Mouse (Mus musculus): ENCODE data around the gene Alyref2. TPM values are rescaled to one million over a fixed set of nuclear protein-coding genes. Genes with fewer than 3 reads are reported as not detected.
A peak's percentile ranks its signal among the peaks of the same experiment; 100 is the strongest.

Gene Alyref2
- polyA plus RNA-seq (2015; fragmentation: Nextera tagmentation; extraction: Ambion mirVana): 11.8 and 13.6 TPM in 2 replicates

DNA sequence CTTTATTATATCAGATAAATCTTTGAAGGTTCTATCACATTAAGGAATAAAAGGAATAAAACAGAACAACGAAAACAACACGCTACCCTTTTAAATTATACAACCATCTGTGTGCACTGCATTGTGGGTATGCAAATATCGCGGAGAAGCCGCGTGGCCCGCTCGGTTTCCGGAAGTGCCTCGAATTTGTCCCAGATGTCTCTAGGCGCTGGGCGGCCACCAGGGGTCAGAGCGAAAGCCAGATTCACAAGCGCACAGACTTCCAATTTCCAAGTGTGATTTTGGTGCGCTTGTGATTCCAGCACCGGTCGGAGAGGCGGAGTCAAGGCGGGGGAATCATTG is at the start of gene Alyref2:
Gene Alyref2 (plus strand): TSS at position 229 of the 342 bp plus-strand sequence.
- Histone ChIP-seq H3K36me3 (ENCODE audit: control insufficient read depth, insufficient read depth, low read length) (no peaks in the 10 kb centered on the region), H3K9me3 (ENCODE audit: control insufficient read depth, low read length) (no peaks in the 10 kb centered on the region), H3K4me2 (ENCODE audit: low read depth, low read length) (peak within 1 kb of the TSS; percentile 85), H3K27ac (ENCODE audit: low read length) (peak within 1 kb of the TSS; percentile 96), H3K27me3 (ENCODE audit: control insufficient read depth, insufficient read depth, low read depth, low read length) (no peaks in the 10 kb centered on the region), H3K4me1 (replicated peaks; ENCODE audit: control insufficient read depth, insufficient read depth, low read length) (peaks cover 5% of the 10 kb centered on the region; the same call in 1 of the 2 replicates), H3K4me3 (ENCODE audit: low read length) (peak within 1 kb of the TSS; percentile 77), H3K9ac (ENCODE audit: low read length) (peak within 1 kb of the TSS; percentile 86)
- peak; percentile 91 for ATAC-seq (ENCODE audit: low read depth)
- under 1% methylated on average over 19 of the region's 19 CpGs for WGBS

GRCm38 (mm10) chr1:171454926-171455325 is 48.4 kb upstream of the Alyref2 start:
- Histone ChIP-seq H3K4me2 (ENCODE audit: low read depth, low read length) (no peak overlapping the region), H3K4me3 (ENCODE audit: low read length) (no peak overlapping the region), H3K4me1 (replicated peaks; ENCODE audit: control insufficient read depth, insufficient read depth, low read length) (no peaks in the 10 kb centered on the region), H3K9me3 (ENCODE audit: control insufficient read depth, low read length) (no peaks in the 10 kb centered on the region), H3K27ac (ENCODE audit: low read length) (no peak overlapping the region), H3K9ac (ENCODE audit: low read length) (no peak overlapping the region), H3K27me3 (ENCODE audit: control insufficient read depth, insufficient read depth, low read depth, low read length) (no peaks in the 10 kb centered on the region), H3K36me3 (ENCODE audit: control insufficient read depth, insufficient read depth, low read length) (no peaks in the 10 kb centered on the region)
- ATAC-seq (ENCODE audit: low read depth): no peak
- WGBS: 73% methylated on average over 6 of the region's 6 CpGs

DNA sequence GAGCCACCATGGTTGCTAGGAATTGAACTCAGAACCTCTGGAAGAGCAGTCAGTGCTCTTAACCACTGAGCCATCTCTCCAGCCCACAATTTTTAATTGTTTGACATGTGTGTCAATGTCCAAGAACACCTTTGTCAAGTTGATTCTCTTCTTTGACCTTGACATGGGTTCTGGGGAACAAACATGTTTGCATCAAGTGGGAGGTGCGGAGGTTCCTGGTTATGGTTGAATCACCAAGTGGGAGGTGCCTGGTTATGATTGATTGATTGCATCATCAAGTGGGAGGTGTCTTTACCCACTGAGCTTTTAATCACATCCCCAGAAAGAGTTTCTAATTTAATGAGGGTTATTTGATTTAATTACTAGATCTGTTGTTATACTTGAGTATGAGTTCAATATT is 45.7 kb upstream of the Alyref2 start:
- Histone ChIP-seq H3K36me3 (ENCODE audit: control insufficient read depth, insufficient read depth, low read length) (peaks cover 14% of the 10 kb centered on the region), H3K4me1 (replicated peaks; ENCODE audit: control insufficient read depth, insufficient read depth, low read length) (no peaks in the 10 kb centered on the region), H3K4me3 (ENCODE audit: low read length) (no peak overlapping the region), H3K27me3 (ENCODE audit: control insufficient read depth, insufficient read depth, low read depth, low read length) (no peaks in the 10 kb centered on the region), H3K4me2 (ENCODE audit: low read depth, low read length) (no peak overlapping the region), H3K27ac (ENCODE audit: low read length) (no peak overlapping the region), H3K9ac (ENCODE audit: low read length) (no peak overlapping the region), H3K9me3 (ENCODE audit: control insufficient read depth, low read length) (no peaks in the 10 kb centered on the region)
- 100% methylated on average over 1 of the region's 1 CpGs for WGBS
- ATAC-seq (ENCODE audit: low read depth): no peak

DNA sequence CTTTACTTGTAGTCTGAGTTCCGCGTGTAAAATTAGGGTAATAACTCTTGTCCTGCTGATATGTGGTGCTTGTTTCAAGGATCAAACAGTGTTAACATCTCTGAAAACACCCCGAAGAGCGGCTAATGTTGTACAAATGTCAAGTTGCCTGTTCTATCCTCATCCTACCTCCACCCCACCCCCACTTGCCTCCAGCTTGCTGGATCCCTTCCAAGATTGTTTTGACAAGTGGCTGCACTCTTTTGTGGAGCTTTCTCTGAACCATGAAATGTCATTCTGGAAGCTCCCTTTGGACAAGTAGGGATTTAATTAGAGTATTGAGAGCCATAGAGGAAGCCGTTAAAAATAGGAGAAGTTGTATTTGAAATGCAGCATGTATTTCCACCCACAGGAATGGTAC is 43.5 kb upstream of the Alyref2 start:
- peaks cover 25% of the 10 kb centered on the region for H3K36me3 ChIP-seq (ENCODE audit: control insufficient read depth, insufficient read depth, low read length)
- ATAC-seq (ENCODE audit: low read depth): no peak
- no peak overlapping the region for H3K4me2 ChIP-seq (ENCODE audit: low read depth, low read length)
- no peaks in the 10 kb centered on the region for H3K9me3 ChIP-seq (ENCODE audit: control insufficient read depth, low read length)
- H3K4me1 ChIP-seq (replicated peaks; ENCODE audit: control insufficient read depth, insufficient read depth, low read length): no peaks in the 10 kb centered on the region; the same call in 1 of the 2 replicates
- no peak overlapping the region for H3K4me3 ChIP-seq (ENCODE audit: low read length)
- H3K27ac ChIP-seq (ENCODE audit: low read length): no peak overlapping the region
- WGBS: 43% methylated on average over 5 of the region's 5 CpGs
- H3K9ac ChIP-seq (ENCODE audit: low read length): no peak overlapping the region
- no peaks in the 10 kb centered on the region for H3K27me3 ChIP-seq (ENCODE audit: control insufficient read depth, insufficient read depth, low read depth, low read length)

DNA sequence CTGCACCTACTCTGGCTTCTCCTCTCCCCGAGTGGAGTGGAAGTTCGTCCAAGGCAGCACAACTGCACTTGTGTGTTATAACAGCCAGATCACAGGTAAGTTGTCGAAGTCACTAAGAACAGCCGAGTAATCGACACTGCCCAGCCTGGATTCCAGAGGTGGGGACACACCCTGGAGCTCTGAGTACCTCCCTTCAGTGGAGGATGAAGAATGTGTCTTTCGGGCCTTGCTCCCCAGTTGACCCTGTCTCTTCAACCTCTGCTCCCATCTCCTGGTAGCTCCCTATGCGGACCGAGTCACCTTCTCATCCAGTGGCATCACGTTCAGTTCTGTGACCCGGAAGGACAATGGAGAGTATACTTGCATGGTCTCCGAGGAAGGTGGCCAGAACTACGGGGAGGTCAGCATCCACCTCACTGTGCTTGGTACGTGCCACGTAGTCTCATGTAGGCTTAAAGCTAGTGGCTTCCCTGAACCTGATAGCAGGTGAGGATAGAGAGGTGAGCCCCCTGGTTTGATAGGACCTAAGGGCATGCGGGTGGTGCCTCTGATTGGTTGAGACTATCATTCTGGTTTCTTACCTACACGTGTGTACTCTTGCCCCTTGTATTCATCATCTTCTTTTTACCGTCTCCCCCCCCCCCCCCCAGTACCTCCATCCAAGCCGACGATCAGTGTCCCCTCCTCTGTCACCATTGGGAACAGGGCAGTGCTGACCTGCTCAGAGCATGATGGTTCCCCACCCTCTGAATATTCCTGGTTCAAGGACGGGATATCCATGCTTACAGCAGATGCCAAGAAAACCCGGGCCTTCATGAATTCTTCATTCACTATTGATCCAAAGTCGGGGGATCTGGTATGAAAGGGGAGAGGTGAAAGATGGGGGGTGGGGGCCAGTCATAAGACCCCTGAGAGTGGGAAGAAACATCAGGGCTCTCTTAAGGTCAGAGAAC is 42.5 kb upstream of the Alyref2 start:
- Histone ChIP-seq H3K27me3 (ENCODE audit: control insufficient read depth, insufficient read depth, low read depth, low read length) (no peaks in the 10 kb centered on the region), H3K36me3 (ENCODE audit: control insufficient read depth, insufficient read depth, low read length) (peaks cover 25% of the 10 kb centered on the region), H3K27ac (ENCODE audit: low read length) (no peak overlapping the region), H3K9me3 (ENCODE audit: control insufficient read depth, low read length) (no peaks in the 10 kb centered on the region), H3K4me3 (ENCODE audit: low read length) (no peak overlapping the region), H3K9ac (ENCODE audit: low read length) (no peak overlapping the region), H3K4me2 (ENCODE audit: low read depth, low read length) (no peak overlapping the region), H3K4me1 (replicated peaks; ENCODE audit: control insufficient read depth, insufficient read depth, low read length) (no peaks in the 10 kb centered on the region; the same call in 1 of the 2 replicates)
- 91% methylated on average over 22 of the region's 22 CpGs for WGBS
- no peak for ATAC-seq (ENCODE audit: low read depth)

DNA sequence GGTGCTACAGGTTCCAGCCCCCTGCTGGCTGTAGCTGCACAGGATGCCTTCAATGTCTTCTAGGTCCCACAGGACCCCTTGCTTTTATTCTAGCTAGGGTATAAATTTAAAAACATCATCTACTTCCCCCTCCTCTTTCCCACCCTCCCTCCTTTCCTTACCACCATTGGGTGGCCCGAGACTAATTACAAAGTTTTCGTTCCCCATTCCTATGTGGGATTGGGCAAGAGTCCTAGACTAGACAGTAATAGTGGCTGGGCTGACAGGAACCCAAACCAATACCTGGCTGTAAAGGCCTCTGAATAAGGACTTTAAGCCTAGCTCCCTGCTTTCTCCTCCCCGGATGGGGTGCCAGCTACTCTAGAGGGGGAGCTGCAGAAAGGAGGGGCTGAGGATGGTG is 40.1 kb upstream of the Alyref2 start:
- H3K4me2 ChIP-seq (ENCODE audit: low read depth, low read length): no peak overlapping the region
- H3K4me1 ChIP-seq (replicated peaks; ENCODE audit: control insufficient read depth, insufficient read depth, low read length): no peaks in the 10 kb centered on the region; the same call in 1 of the 2 replicates
- H3K4me3 ChIP-seq (ENCODE audit: low read length): no peak overlapping the region
- H3K27ac ChIP-seq (ENCODE audit: low read length): no peak overlapping the region
- peak; percentile 16; the same call in 1 of the 2 replicates for ATAC-seq (ENCODE audit: low read depth)
- no peaks in the 10 kb centered on the region for H3K9me3 ChIP-seq (ENCODE audit: control insufficient read depth, low read length)
- peaks cover 25% of the 10 kb centered on the region for H3K36me3 ChIP-seq (ENCODE audit: control insufficient read depth, insufficient read depth, low read length)
- H3K9ac ChIP-seq (ENCODE audit: low read length): no peak overlapping the region
- H3K27me3 ChIP-seq (ENCODE audit: control insufficient read depth, insufficient read depth, low read depth, low read length): no peaks in the 10 kb centered on the region
- 82% methylated on average over 3 of the region's 3 CpGs for WGBS

DNA sequence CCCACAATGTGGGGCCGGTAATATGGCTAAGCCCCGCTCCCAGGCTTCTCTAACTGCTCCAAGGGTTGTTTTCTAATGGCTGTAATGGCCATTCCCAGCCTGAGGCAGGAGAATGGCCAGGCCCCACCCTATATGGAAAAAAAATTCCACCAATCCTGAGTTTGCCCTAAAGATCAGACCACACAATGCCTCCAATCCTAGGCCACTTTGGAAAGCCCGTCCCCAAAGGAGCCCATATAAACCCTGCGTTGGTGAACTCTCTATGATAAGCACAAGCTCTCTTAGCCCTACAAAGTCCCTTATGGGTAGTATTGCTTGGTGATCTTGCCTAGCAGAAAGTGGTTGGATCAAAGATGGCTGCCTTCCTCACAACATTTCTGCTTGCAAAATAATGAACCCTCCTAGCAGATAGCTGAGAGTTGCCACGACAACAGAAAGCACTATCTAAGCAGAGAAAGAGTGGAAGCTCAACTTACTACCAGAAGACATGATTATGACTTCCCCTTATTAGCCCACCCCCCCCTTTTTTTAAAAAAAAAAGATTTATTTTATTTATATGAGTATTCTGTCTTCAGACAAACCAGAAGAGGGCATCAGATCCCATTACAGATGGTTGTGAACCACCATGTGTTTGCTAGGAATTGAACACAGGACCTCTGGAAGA is 37.4 kb upstream of the Alyref2 start:
- H3K4me1 ChIP-seq (replicated peaks; ENCODE audit: control insufficient read depth, insufficient read depth, low read length): peaks cover 7% of the 10 kb centered on the region; the same call in 1 of the 2 replicates
- no peaks in the 10 kb centered on the region for H3K9me3 ChIP-seq (ENCODE audit: control insufficient read depth, low read length)
- 87% methylated on average over 5 of the region's 5 CpGs for WGBS
- peaks cover 20% of the 10 kb centered on the region for H3K36me3 ChIP-seq (ENCODE audit: control insufficient read depth, insufficient read depth, low read length)
- H3K9ac ChIP-seq (ENCODE audit: low read length): no peak overlapping the region
- no peak overlapping the region for H3K4me2 ChIP-seq (ENCODE audit: low read depth, low read length)
- no peak overlapping the region for H3K4me3 ChIP-seq (ENCODE audit: low read length)
- H3K27me3 ChIP-seq (ENCODE audit: control insufficient read depth, insufficient read depth, low read depth, low read length): no peaks in the 10 kb centered on the region
- ATAC-seq (ENCODE audit: low read depth): no peak
- H3K27ac ChIP-seq (ENCODE audit: low read length): no peak overlapping the region

- Histone ChIP-seq H3K36me3 (ENCODE audit: control insufficient read depth, insufficient read depth, low read length) (peaks cover 17% of the 10 kb centered on the region), H3K27me3 (ENCODE audit: control insufficient read depth, insufficient read depth, low read depth, low read length) (no peaks in the 10 kb centered on the region), H3K9me3 (ENCODE audit: control insufficient read depth, low read length) (no peaks in the 10 kb centered on the region), H3K4me3 (ENCODE audit: low read length) (no peak overlapping the region), H3K4me1 (replicated peaks; ENCODE audit: control insufficient read depth, insufficient read depth, low read length) (peaks cover 7% of the 10 kb centered on the region; the same call in 1 of the 2 replicates), H3K4me2 (ENCODE audit: low read depth, low read length) (no peak overlapping the region), H3K9ac (ENCODE audit: low read length) (no peak overlapping the region), H3K27ac (ENCODE audit: low read length) (no peak overlapping the region)
- WGBS: 72% methylated on average over 4 of the region's 4 CpGs
- no peak for ATAC-seq (ENCODE audit: low read depth)
Measured at GRCm38 (mm10) chr1:171466565-171466964, 36.7 kb upstream of the Alyref2 start.

GRCm38 (mm10) chr1:171469678-171470077 is 33.6 kb upstream of the Alyref2 start:
- H3K9me3 ChIP-seq (ENCODE audit: control insufficient read depth, low read length): no peaks in the 10 kb centered on the region
- H3K36me3 ChIP-seq (ENCODE audit: control insufficient read depth, insufficient read depth, low read length): no peaks in the 10 kb centered on the region
- H3K4me1 ChIP-seq (replicated peaks; ENCODE audit: control insufficient read depth, insufficient read depth, low read length): peaks cover 7% of the 10 kb centered on the region; the same call in 1 of the 2 replicates
- H3K9ac ChIP-seq (ENCODE audit: low read length): no peak overlapping the region
- ATAC-seq (ENCODE audit: low read depth): no peak
- 77% methylated on average over 3 of the region's 3 CpGs for WGBS
- H3K4me3 ChIP-seq (ENCODE audit: low read length): no peak overlapping the region
- H3K4me2 ChIP-seq (ENCODE audit: low read depth, low read length): no peak overlapping the region
- H3K27ac ChIP-seq (ENCODE audit: low read length): no peak overlapping the region
- no peaks in the 10 kb centered on the region for H3K27me3 ChIP-seq (ENCODE audit: control insufficient read depth, insufficient read depth, low read depth, low read length)

All from lung, embryonic 16.5 days (tissue).